Mouse (Mus musculus): Measurements from ENCODE around the gene Qprt.

Gene Qprt

DNA sequence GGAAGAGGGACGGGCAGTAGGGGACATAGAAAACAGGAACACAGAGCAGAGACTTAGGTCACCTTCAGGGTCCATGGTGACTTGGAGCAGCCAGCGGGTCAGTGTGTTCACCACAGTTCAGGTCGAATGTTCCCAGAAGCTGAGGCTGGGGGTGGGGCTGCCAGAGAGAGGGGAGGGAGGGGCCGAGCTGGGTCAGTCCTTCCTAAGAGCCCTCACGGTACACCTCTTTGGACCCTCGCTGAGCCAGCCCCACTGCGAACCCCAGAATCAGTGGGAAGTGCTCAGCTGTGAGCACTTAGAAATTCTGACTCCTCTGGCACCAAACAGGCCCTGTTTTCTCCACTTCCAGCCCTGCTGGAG lies at the start of gene Qprt:
Qprt (minus strand) TSS at position 316 of the 360 bp plus-strand sequence.
- peak; percentile 31 for DNase-seq

DNA sequence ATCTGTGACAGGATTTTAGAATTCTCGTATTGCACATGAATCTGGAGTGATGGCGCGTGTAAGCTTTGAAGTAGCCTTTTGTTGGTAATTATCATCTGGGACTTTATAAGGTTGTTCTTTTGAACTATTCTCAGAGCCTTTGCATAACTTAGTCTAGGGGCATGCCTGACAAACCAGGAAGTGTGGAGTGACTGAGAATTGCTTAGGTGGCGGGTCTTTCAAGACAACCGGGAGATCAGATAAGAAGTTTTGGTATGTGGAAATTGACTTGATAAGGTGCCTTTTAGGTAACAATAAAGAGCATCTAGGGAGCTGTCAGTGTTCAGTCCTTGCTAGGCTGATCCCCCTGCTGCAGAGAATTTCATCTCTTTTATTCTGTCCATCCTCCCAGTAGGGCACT lies 44.5 kb upstream of the Qprt start:
- no peak for DNase-seq

DNA sequence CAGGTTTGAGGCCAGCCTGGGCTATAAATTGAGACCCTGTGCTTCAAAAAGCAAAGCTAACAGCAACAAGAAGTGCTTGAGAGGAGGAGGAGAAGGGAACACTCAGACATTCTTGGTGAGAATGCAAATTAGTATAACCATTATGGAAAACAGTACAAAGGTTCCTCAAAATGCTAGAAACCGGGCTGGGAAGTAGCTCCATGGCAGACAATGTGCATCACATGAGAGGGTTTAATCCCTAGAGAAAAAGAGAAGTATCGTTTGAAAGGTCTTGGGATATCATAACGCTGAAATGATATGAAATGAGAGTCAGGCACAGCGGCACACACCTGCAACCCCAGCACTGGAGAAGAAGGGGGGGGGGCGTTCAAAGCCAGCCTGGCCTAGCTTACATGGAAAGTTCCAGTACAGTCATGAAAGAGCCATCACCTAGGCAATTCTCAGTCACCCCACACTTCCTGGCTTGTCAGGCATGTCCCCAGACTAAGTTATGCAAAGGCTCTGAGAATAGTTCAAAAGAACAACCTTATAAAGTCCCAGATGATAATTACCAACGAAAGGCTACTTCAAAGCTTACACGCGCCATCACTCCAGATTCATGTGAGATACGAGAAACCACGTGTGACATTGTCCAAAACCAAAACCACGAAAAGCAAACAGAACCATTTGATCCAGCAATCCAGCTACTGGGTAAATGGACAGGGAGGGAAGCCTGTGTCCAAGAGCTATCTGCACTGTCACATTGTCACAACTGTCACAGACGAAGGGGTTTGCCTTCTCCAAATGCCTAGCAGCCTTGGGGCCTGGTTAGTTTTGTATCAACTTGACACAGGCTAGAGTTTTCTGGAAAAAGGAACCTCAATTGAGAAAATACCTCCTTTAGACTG lies 43.8 kb upstream of the Qprt start:
- DNase-seq: no peak

DNA sequence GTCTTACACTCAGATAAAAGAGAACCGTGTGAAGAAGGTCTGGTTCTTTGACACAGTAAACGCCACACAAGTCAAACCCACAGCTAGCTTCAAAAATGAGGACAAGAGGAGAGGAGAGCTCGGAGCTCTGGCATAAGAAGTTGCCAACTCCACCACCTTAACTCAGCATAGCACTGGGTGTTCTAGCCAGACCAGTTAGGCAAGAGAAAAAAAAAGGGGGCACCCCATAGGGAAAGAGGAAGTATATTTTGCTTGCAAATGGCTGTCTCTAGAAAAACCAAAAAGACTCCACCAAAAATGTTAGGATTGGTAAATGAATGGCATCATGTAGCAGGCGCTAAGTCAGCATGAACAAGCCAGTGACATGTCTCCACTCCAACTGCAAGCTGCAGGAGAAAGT lies 42.0 kb upstream of the Qprt start:
- DNase-seq: no peak

- no peak for DNase-seq
These were observed 40.5 kb upstream of the Qprt start for GRCm38 (mm10) chr7:127162546-127162945.

GRCm38 (mm10) chr7:127157548-127157947 lies 35.5 kb upstream of the Qprt start:
- DNase-seq: no peak

- DNase-seq: no peak
These were observed 31.5 kb upstream of the Qprt start for GRCm38 (mm10) chr7:127153477-127153876.

DNA sequence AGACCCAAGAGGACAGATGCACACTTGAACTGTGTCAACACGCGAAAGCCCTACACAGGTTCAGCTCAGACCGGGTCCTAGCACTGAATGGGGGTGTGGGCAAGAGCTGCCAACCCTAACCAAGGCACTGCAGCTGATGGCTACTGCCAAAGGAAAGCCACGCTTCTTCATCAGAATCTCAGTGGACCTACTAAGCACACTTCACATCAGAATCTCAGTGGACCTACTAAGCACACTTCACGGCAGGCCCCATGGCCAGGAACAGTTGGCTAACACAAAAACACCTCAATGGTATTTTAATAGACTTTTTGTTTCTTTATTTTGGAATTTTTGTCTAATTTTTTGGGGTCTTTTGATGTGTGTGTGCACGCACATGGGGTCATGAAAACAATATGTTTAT lies 30.4 kb upstream of the Qprt start:
- no peak for DNase-seq

- no peak for DNase-seq
These were observed 25.9 kb upstream of the Qprt start for GRCm38 (mm10) chr7:127147901-127148300.

DNA sequence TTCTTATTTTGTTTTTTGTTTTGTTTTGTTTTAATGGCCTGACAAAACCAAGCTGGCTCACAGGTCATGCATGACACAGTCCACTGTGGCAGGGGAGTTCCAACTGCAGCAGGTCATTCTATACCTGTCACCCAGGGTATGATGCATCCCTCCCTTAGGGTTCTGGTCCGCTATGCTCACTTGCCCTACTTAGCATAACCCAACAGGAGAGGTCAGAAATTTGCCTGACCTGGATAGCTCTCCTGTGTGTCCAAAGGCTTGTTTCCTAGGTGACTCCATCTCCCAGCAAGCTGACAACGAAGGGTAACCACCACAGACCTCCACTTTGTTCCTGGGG lies 24.2 kb upstream of the Qprt start:
- DNase-seq: no peak

GRCm38 (mm10) chr7:127145387-127146266 lies 23.6 kb upstream of the Qprt start:
- peak; percentile 41 for DNase-seq

- no peak for DNase-seq
These were observed 22.4 kb upstream of the Qprt start for GRCm38 (mm10) chr7:127144412-127144811.

GRCm38 (mm10) chr7:127142666-127143065 lies 20.6 kb upstream of the Qprt start:
- no peak for DNase-seq

- DNase-seq: no peak
These were observed 20.2 kb upstream of the Qprt start for GRCm38 (mm10) chr7:127142214-127142613.

DNA sequence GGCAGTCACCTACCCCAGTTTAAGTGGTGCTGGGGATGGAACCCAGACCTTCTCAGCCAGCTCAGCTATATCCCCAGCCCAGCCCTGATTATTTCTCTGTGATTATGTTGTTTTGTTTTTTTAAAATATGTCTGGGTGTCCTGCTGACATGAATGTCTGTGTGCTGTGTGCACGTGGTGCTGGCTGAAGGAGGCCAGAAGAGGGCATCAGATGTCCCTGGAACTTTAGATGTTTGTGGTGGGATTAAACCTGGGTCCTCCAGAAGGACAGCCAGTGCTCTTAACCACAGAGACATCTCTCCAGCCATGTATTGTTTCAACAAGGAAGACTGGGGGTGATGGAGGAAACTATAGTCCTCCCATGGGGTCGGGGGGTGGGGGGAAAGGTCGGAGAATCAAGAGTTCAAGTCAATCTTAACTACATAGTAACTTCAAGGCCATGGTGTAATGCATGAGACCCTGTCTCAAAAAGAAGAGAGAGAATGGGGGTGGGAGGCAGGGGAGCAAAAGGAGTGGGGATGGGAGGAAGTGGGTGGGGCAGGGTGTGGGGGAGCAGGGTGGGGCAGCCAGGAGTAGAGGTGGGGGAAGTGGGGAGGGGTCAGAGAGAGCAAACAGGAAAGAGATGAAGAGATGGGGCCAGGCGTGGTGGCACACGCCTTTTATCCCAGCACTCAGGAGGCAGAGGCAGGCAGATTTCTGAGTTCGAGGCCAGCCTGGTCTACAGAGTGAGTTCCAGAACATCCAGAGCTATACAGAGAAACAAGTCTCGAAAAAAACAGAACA lies 18.8 kb upstream of the Qprt start:
- DNase-seq: no peak

GRCm38 (mm10) chr7:127139562-127139961 lies 17.5 kb upstream of the Qprt start:
- no peak for DNase-seq

- no peak for DNase-seq
These were observed 17.1 kb upstream of the Qprt start for GRCm38 (mm10) chr7:127139100-127139499.

DNA sequence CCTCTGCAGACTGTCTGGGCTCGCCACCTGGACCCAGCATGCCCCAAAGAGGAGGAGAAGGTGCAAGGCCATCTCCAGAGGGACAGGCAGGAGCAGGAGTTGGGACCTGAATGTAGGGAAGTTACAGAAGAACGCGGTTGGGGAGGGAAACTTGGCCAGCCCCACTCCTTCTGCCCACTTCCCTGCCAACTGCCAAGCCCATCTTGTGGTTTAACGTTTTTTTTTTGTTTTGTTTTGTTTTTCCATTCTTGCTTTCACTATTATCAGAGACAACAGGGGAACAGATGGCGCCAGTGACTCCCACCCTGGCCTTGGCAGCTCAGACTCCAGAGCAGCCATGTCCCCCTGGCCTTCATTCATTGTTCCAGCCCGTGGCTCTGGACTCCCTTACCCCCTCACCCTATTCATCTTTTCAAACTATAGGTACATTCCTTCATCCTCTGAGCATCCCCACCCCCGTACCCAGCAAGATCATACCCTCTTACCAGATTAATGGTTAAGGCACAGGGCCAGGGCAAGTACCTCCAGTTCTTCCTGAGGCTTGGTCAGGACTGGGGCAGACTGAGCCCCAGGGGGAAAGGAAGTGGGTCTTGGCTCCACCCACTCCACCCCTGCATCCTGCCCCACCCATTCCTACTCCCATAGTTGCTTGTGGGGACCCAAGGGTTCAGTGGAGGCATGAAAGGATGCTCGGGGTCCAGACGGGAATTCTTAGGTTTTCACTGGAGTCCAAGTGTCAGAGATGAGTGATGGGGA lies 15.4 kb upstream of the Qprt start, which contains the start of gene Spn:
Spn (minus strand) TSS at position 562 of the 756 bp plus-strand sequence.
- DNase-seq: no peak

DNA sequence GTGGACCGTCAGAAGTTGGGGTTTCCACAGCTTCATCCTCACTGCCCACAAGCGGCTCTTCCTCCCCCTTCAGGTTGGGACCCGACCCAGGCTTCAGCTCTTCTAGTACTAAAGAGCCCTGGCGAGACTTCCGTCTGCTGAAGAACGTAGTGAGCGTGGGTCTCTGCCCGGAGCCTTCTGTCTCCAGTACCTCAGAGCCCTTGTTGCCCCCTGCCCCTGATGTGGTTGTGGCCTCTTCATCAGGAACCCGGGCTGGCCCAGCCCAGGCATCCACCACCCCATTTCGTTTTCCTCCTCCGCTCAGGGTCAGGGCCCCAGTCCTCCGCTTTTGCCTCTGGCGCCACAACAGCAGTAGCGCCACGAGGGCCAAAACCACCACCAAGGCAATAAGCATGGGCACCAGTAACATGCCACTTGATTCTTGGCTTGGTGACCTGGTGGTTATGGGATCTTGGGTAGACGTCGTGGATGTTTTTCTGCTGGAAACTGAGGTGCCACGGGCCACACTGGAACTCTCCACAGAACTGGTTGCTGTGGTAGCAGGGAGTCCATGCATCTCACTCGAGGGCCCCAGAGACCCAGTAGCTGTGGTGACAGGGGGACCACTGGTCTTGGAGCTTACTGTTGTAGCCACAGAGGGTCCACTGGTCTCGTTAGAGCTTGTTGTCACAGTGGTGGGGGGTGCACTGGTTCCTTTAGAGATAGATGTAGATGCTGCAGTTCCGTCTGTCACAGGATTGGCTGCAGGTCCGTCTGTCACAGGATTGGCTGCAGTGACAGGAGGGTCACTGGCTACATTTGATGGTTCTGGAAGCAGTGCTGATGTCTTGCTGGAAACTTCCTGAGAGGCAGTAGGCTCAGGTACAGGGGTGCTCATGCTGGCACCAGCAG lies 14.4 kb upstream of the Qprt start:
- no peak for DNase-seq

- no peak for DNase-seq
These were observed 12.9 kb upstream of the Qprt start for GRCm38 (mm10) chr7:127134821-127135447.

- no peak for DNase-seq
These were observed 11.1 kb upstream of the Qprt start for GRCm38 (mm10) chr7:127133125-127133524.
